Mouse (Mus musculus) kidney, postnatal 0 days (tissue): ENCODE data around the gene Btd. TPM values are rescaled to one million over a fixed set of nuclear protein-coding genes. Genes with fewer than 3 reads are reported as not detected.

Experiments
- ATAC-seq: fragments of 200-750 bp; cut with Nextera tagmentation; replicated peaks from 2 replicates; pipeline ENCODE4 v1.8.0; 2017; ENCODE audit warnings: low read depth, moderate number of reproducible peaks, moderate TSS enrichment, moderate library complexity; ENCODE audit not compliant: low FRiP score
- DNase-seq: peaks from one replicate; pipeline ENCODE4 v3.0.0-alpha.2; 2016; ENCODE audit warnings: low spot score
- H3K27ac ChIP-seq: fragments of 300-500 bp; sonication (generic); 2 replicates; pipeline ENCODE4 v1.5.1; 2014; ENCODE audit warnings: mild to moderate bottlenecking
- H3K27me3 ChIP-seq: fragments of 300-500 bp; sonication (generic); 2 replicates; pipeline ENCODE4 v1.6.1; 2014; ENCODE audit warnings: low read length, mixed read lengths; ENCODE audit not compliant: insufficient read depth
- H3K36me3 ChIP-seq: fragments of 300-500 bp; sonication (generic); 2 replicates; pipeline ENCODE4 v1.6.1; 2014; ENCODE audit warnings: low read length, mixed read lengths; ENCODE audit not compliant: insufficient read depth
- H3K4me1 ChIP-seq: fragments of 300-500 bp; sonication (generic); replicated peaks from 2 replicates; pipeline ENCODE4 v1.6.1; 2014; ENCODE audit warnings: antibody characterized with exemption, low read length, mixed read lengths; ENCODE audit not compliant: insufficient read depth
- H3K4me2 ChIP-seq: fragments of 300-500 bp; sonication (generic); 2 replicates; pipeline ENCODE4 v1.6.1; 2014; ENCODE audit warnings: mild to moderate bottlenecking, low read length, moderate library complexity, mixed read lengths
- H3K4me3 ChIP-seq: fragments of 300-500 bp; sonication (generic); replicated peaks from 2 replicates; pipeline ENCODE4 v1.5.1; 2014; ENCODE audit warnings: low read depth, low read length
- H3K9ac ChIP-seq: fragments of 300-500 bp; sonication (generic); 2 replicates; pipeline ENCODE4 v1.6.1; 2014; ENCODE audit warnings: low read depth, low read length
- H3K9me3 ChIP-seq: fragments of 300-500 bp; sonication (generic); replicated peaks from 2 replicates; pipeline ENCODE4 v1.6.1; 2016; ENCODE audit warnings: low read length, inconsistent platforms, mixed read lengths
- CTCF ChIP-seq: IDR thresholded peaks from 2 replicates; pipeline ENCODE4 v1.5.1; 2016; ENCODE audit warnings: antibody characterized with exemption, low read depth, mild to moderate bottlenecking, moderate library complexity
- WGBS: fragments of 180-500 bp; shearing (Covaris S2); extraction: QIAGEN DNeasy Blood & Tissue Kit; methylation state at CpG from one replicate; pipeline ENCODE4 v1.1.7; 2014; 5-methylcytosine and 5-hydroxymethylcytosine counted together
- polyA plus RNA-seq: library from polyadenylated mRNA; unstranded; fragments of >200 nt; fragmentation: Nextera tagmentation; extraction: Ambion mirVana; gene quantifications from 2 replicates; pipeline ENCODE4 v1.2.1, GENCODE M21; 2015

Gene Btd
- polyA plus RNA-seq, 1 experiment from 2014 or later: 60.6 TPM

- 91% methylated on average over 1 of the region's 1 CpGs for WGBS
- DNase-seq: no peak
- TF ChIP-seq CTCF: no peak
Measured at GRCm38 (mm10) chr14:31709343-31709742, 68.5 kb downstream of the Btd start.

GRCm38 (mm10) chr14:31715669-31716068, 74.8 kb downstream of the Btd start:
- no peaks in the 10 kb centered on the region for H3K27me3 ChIP-seq
- no peak overlapping the region for H3K4me2 ChIP-seq
- ATAC-seq (no peak), DNase-seq (no peak)
- no peak overlapping the region for H3K4me3 ChIP-seq
- no peak for TF ChIP-seq CTCF
- no peak overlapping the region for H3K27ac ChIP-seq
- H3K9me3 ChIP-seq: no peaks in the 10 kb centered on the region
- no peaks in the 10 kb centered on the region for H3K4me1 ChIP-seq
- H3K9ac ChIP-seq: no peak overlapping the region
- peaks cover 42% of the 10 kb centered on the region for H3K36me3 ChIP-seq

More at GRCm38 (mm10) chr14:31709343-31709742, 68.5 kb downstream of the Btd start:
- Histone ChIP-seq H3K27me3 (no peaks in the 10 kb centered on the region), H3K4me2 (no peak overlapping the region), H3K27ac (no peak overlapping the region), H3K4me1 (no peaks in the 10 kb centered on the region), H3K9ac (no peak overlapping the region), H3K9me3 (no peaks in the 10 kb centered on the region), H3K4me3 (no peak overlapping the region), H3K36me3 (peaks cover 20% of the 10 kb centered on the region)
- ATAC-seq: no peak

- WGBS: 95% methylated on average over 5 of the region's 5 CpGs
- ATAC-seq: no peak
- no peak overlapping the region for H3K4me2 ChIP-seq
- no peaks in the 10 kb centered on the region for H3K27me3 ChIP-seq
- no peaks in the 10 kb centered on the region for H3K9me3 ChIP-seq
- H3K9ac ChIP-seq: no peak overlapping the region
- H3K4me3 ChIP-seq: no peak overlapping the region
- no peak for TF ChIP-seq CTCF
- H3K27ac ChIP-seq: no peak overlapping the region
- H3K4me1 ChIP-seq: no peaks in the 10 kb centered on the region
- DNase-seq: no peak
- peaks cover 43% of the 10 kb centered on the region for H3K36me3 ChIP-seq
Measured at GRCm38 (mm10) chr14:31717360-31717759, 76.5 kb downstream of the Btd start.

Other genes starting within 250 kb of the Btd start
- 45.2 and 46.8 TPM in 2 replicates for gene Sh3bp5, start 204.9 kb upstream of the Btd start, polyA plus RNA-seq
- gene Eaf1, start 146.6 kb upstream of the Btd start, polyA plus RNA-seq: 14.9 and 16.0 TPM in 2 replicates
- 43.9 and 51.6 TPM in 2 replicates for gene Mettl6, start 146.0 kb upstream of the Btd start, polyA plus RNA-seq
- 1.3 TPM in 2 replicates for gene Colq, start 49.7 kb upstream of the Btd start, polyA plus RNA-seq
- 2.9 TPM in 1 of 2 replicates, not detected in the other for gene Gm49387, start 150 bp upstream of the Btd start, polyA plus RNA-seq
- gene Hacl1, start 258 bp downstream of the Btd start, polyA plus RNA-seq: 68.9 and 76.3 TPM in 2 replicates
- gene Ankrd28, start 189.6 kb downstream of the Btd start, polyA plus RNA-seq: 6.5 and 6.8 TPM in 2 replicates